Mouse (Mus musculus): Measurements from ENCODE around the gene Wdr89. TPM values are rescaled to one million over a fixed set of nuclear protein-coding genes. Genes with fewer than 3 reads are reported as not detected.

Gene Wdr89
- polyA plus RNA-seq, 1 experiment from 2014 or later, result 8.6 TPM

- WGBS, result 60% methylated on average over 3 of the region's 3 CpGs
- Histone ChIP-seq H3K4me1 (replicated peaks) (peaks cover 15% of the 10 kb centered on the region), H3K4me3 (peak overlapping the region; percentile 39; the same call in 1 of the 2 replicates), H3K9ac (no peak overlapping the region), H3K9me3 (replicated peaks) (no peaks in the 10 kb centered on the region; the same call in 1 of the 2 replicates), H3K27me3 (replicated peaks) (no peaks in the 10 kb centered on the region), H3K27ac (ENCODE audit: poor library complexity, severe bottlenecking) (no peak overlapping the region), H3K4me2 (peak overlapping the region; percentile 67), H3K36me3 (no peaks in the 10 kb centered on the region)
- ATAC-seq (ENCODE audit: insufficient number of reproducible peaks, low FRiP score), result no peak
Observed at GRCm38 (mm10) chr12:75615556-75615955, 53.8 kb downstream of the Wdr89 start.

- H3K9ac ChIP-seq, result no peak overlapping the region
- no peaks in the 10 kb centered on the region for H3K9me3 ChIP-seq (replicated peaks)
- no peak overlapping the region for H3K4me2 ChIP-seq
- no peak overlapping the region for H3K27ac ChIP-seq (ENCODE audit: poor library complexity, severe bottlenecking)
- no peak overlapping the region for H3K4me3 ChIP-seq
- H3K27me3 ChIP-seq (replicated peaks), result no peaks in the 10 kb centered on the region
- no peak for ATAC-seq (ENCODE audit: insufficient number of reproducible peaks, low FRiP score)
- H3K36me3 ChIP-seq, result no peaks in the 10 kb centered on the region
- WGBS, result 84% methylated on average over 7 of the region's 7 CpGs
- H3K4me1 ChIP-seq (replicated peaks), result peaks cover 15% of the 10 kb centered on the region
Observed at GRCm38 (mm10) chr12:75612711-75613110, 56.6 kb downstream of the Wdr89 start.

GRCm38 (mm10) chr12:75599490-75599889 lies 69.8 kb downstream of the Wdr89 start:
- H3K4me3 ChIP-seq, result no peak overlapping the region
- peaks cover 2% of the 10 kb centered on the region for H3K4me1 ChIP-seq (replicated peaks)
- H3K27me3 ChIP-seq (replicated peaks), result no peaks in the 10 kb centered on the region
- H3K9ac ChIP-seq, result no peak overlapping the region
- no peak for ATAC-seq (ENCODE audit: insufficient number of reproducible peaks, low FRiP score)
- H3K4me2 ChIP-seq, result no peak overlapping the region
- 0 out of 2 replicates have a peak, but pooled peaks cover 5% of the 10 kb centered on the region for H3K9me3 ChIP-seq (replicated peaks)
- 25% methylated on average over 4 of the region's 4 CpGs for WGBS
- H3K27ac ChIP-seq (ENCODE audit: poor library complexity, severe bottlenecking), result no peak overlapping the region
- H3K36me3 ChIP-seq, result no peaks in the 10 kb centered on the region

GRCm38 (mm10) chr12:75598988-75599387 lies 70.3 kb downstream of the Wdr89 start:
- H3K36me3 ChIP-seq, result no peaks in the 10 kb centered on the region
- no peak for ATAC-seq (ENCODE audit: insufficient number of reproducible peaks, low FRiP score)
- 0 out of 2 replicates have a peak, but pooled peaks cover 1% of the 10 kb centered on the region for H3K9me3 ChIP-seq (replicated peaks)
- no peak overlapping the region for H3K27ac ChIP-seq (ENCODE audit: poor library complexity, severe bottlenecking)
- no peak overlapping the region for H3K4me2 ChIP-seq
- no peak overlapping the region for H3K9ac ChIP-seq
- H3K4me3 ChIP-seq, result no peak overlapping the region
- H3K27me3 ChIP-seq (replicated peaks), result no peaks in the 10 kb centered on the region
- 68% methylated on average over 4 of the region's 4 CpGs for WGBS
- peaks cover 6% of the 10 kb centered on the region for H3K4me1 ChIP-seq (replicated peaks)

GRCm38 (mm10) chr12:75597707-75598106 lies 71.6 kb downstream of the Wdr89 start:
- H3K9ac ChIP-seq, result no peak overlapping the region
- 88% methylated on average over 4 of the region's 4 CpGs for WGBS
- no peak overlapping the region for H3K27ac ChIP-seq (ENCODE audit: poor library complexity, severe bottlenecking)
- no peak for ATAC-seq (ENCODE audit: insufficient number of reproducible peaks, low FRiP score)
- H3K4me2 ChIP-seq, result no peak overlapping the region
- H3K36me3 ChIP-seq, result peaks cover 7% of the 10 kb centered on the region
- no peaks in the 10 kb centered on the region for H3K27me3 ChIP-seq (replicated peaks)
- peaks cover 9% of the 10 kb centered on the region for H3K4me1 ChIP-seq (replicated peaks)
- H3K4me3 ChIP-seq, result no peak overlapping the region
- no peaks in the 10 kb centered on the region for H3K9me3 ChIP-seq (replicated peaks)

GRCm38 (mm10) chr12:75596154-75597002 lies 73.0 kb downstream of the Wdr89 start, which contains the start of gene Ppp2r5e:
TSS of gene Ppp2r5e (minus strand) at chr12:75596245.
- Histone ChIP-seq H3K27me3 (replicated peaks) (no peaks in the 10 kb centered on the region), H3K4me1 (replicated peaks) (peaks cover 9% of the 10 kb centered on the region), H3K4me2 (peak within 1 kb of the TSS; percentile 82), H3K27ac (ENCODE audit: poor library complexity, severe bottlenecking) (peak within 1 kb of the TSS; percentile 97), H3K4me3 (peak within 1 kb of the TSS; percentile 93), H3K9ac (peak within 1 kb of the TSS; percentile 96), H3K36me3 (peaks cover 14% of the 10 kb centered on the region), H3K9me3 (replicated peaks) (no peaks in the 10 kb centered on the region)
- WGBS, result under 1% methylated on average over 71 of the region's 72 CpGs
- ATAC-seq (ENCODE audit: insufficient number of reproducible peaks, low FRiP score), result peak; percentile 100

- Histone ChIP-seq H3K4me2 (peak overlapping the region; percentile 82), H3K9me3 (replicated peaks) (no peaks in the 10 kb centered on the region), H3K4me3 (peak overlapping the region; percentile 93), H3K36me3 (peaks cover 21% of the 10 kb centered on the region), H3K9ac (peak overlapping the region; percentile 96), H3K27ac (ENCODE audit: poor library complexity, severe bottlenecking) (peak overlapping the region; percentile 97), H3K27me3 (replicated peaks) (no peaks in the 10 kb centered on the region), H3K4me1 (replicated peaks) (peaks cover 9% of the 10 kb centered on the region)
- ATAC-seq (ENCODE audit: insufficient number of reproducible peaks, low FRiP score), result peak; percentile 17; the same call in 1 of the 2 replicates
- WGBS, result under 1% methylated on average over 86 of the region's 97 CpGs
Observed at GRCm38 (mm10) chr12:75595291-75596153, 73.8 kb downstream of the Wdr89 start.

- ATAC-seq (ENCODE audit: insufficient number of reproducible peaks, low FRiP score), result no peak
- peaks cover 31% of the 10 kb centered on the region for H3K36me3 ChIP-seq
- H3K4me1 ChIP-seq (replicated peaks), result peaks cover 7% of the 10 kb centered on the region
- H3K9me3 ChIP-seq (replicated peaks), result no peaks in the 10 kb centered on the region
- no peaks in the 10 kb centered on the region for H3K27me3 ChIP-seq (replicated peaks)
- 0 out of 2 replicates have a peak overlapping the region, but pooled peaks have one; percentile 30 for H3K9ac ChIP-seq
- peak overlapping the region; percentile 35 for H3K4me3 ChIP-seq
- 45% methylated on average over 5 of the region's 5 CpGs for WGBS
- no peak overlapping the region for H3K27ac ChIP-seq (ENCODE audit: poor library complexity, severe bottlenecking)
- peak overlapping the region; percentile 66 for H3K4me2 ChIP-seq
Observed at GRCm38 (mm10) chr12:75594404-75594803, 74.9 kb downstream of the Wdr89 start.

- H3K27ac ChIP-seq (ENCODE audit: poor library complexity, severe bottlenecking), result no peak overlapping the region
- H3K9me3 ChIP-seq (replicated peaks), result no peaks in the 10 kb centered on the region
- no peaks in the 10 kb centered on the region for H3K27me3 ChIP-seq (replicated peaks)
- H3K4me3 ChIP-seq, result no peak overlapping the region
- no peak overlapping the region for H3K9ac ChIP-seq
- 75% methylated on average over 4 of the region's 4 CpGs for WGBS
- peak overlapping the region; percentile 13; the same call in 1 of the 2 replicates for H3K4me2 ChIP-seq
- peaks cover 7% of the 10 kb centered on the region for H3K4me1 ChIP-seq (replicated peaks)
- peaks cover 35% of the 10 kb centered on the region for H3K36me3 ChIP-seq
- no peak for ATAC-seq (ENCODE audit: insufficient number of reproducible peaks, low FRiP score)
Observed at GRCm38 (mm10) chr12:75593817-75594216, 75.5 kb downstream of the Wdr89 start.

- no peak for ATAC-seq (ENCODE audit: insufficient number of reproducible peaks, low FRiP score)
- Histone ChIP-seq H3K27ac (ENCODE audit: poor library complexity, severe bottlenecking) (no peak overlapping the region), H3K9me3 (replicated peaks) (no peaks in the 10 kb centered on the region), H3K4me2 (no peak overlapping the region), H3K4me3 (no peak overlapping the region), H3K36me3 (peaks cover 49% of the 10 kb centered on the region), H3K27me3 (replicated peaks) (no peaks in the 10 kb centered on the region), H3K4me1 (replicated peaks) (no peaks in the 10 kb centered on the region), H3K9ac (no peak overlapping the region)
Observed at GRCm38 (mm10) chr12:75587501-75587900, 81.8 kb downstream of the Wdr89 start.

GRCm38 (mm10) chr12:75583776-75584175 lies 85.6 kb downstream of the Wdr89 start:
- Histone ChIP-seq H3K4me3 (no peak overlapping the region), H3K4me2 (no peak overlapping the region), H3K27me3 (replicated peaks) (no peaks in the 10 kb centered on the region), H3K9ac (no peak overlapping the region), H3K4me1 (replicated peaks) (peaks cover 8% of the 10 kb centered on the region), H3K27ac (ENCODE audit: poor library complexity, severe bottlenecking) (no peak overlapping the region), H3K36me3 (peaks cover 26% of the 10 kb centered on the region), H3K9me3 (replicated peaks) (no peaks in the 10 kb centered on the region)
- 81% methylated on average over 3 of the region's 3 CpGs for WGBS
- no peak for ATAC-seq (ENCODE audit: insufficient number of reproducible peaks, low FRiP score)
